Mouse (Mus musculus) ES-E14 (cell line): ENCODE data around the gene Dnajb14.

Experiments used
- HCFC1 ChIP-seq: IDR thresholded peaks from 2 replicates; pipeline ENCODE4 v1.6.1; 2012; ENCODE audit warnings: low read length, inconsistent platforms, borderline replicate concordance; ENCODE audit not compliant: insufficient read depth
- MAFK ChIP-seq: IDR thresholded peaks from 2 replicates; pipeline ENCODE4 v1.6.1; 2014; ENCODE audit warnings: mild to moderate bottlenecking, low read depth, low read length, inconsistent platforms; ENCODE audit not compliant: insufficient read depth
- ZC3H11A ChIP-seq: IDR thresholded peaks from 2 replicates; pipeline ENCODE4 v1.6.1; 2012; ENCODE audit warnings: low read depth, mild to moderate bottlenecking, inconsistent platforms, low read length, borderline replicate concordance
- ZNF384 ChIP-seq: IDR thresholded peaks from 2 replicates; pipeline ENCODE4 v1.6.1; 2012; ENCODE audit warnings: low read depth, low read length, inconsistent platforms

DNA sequence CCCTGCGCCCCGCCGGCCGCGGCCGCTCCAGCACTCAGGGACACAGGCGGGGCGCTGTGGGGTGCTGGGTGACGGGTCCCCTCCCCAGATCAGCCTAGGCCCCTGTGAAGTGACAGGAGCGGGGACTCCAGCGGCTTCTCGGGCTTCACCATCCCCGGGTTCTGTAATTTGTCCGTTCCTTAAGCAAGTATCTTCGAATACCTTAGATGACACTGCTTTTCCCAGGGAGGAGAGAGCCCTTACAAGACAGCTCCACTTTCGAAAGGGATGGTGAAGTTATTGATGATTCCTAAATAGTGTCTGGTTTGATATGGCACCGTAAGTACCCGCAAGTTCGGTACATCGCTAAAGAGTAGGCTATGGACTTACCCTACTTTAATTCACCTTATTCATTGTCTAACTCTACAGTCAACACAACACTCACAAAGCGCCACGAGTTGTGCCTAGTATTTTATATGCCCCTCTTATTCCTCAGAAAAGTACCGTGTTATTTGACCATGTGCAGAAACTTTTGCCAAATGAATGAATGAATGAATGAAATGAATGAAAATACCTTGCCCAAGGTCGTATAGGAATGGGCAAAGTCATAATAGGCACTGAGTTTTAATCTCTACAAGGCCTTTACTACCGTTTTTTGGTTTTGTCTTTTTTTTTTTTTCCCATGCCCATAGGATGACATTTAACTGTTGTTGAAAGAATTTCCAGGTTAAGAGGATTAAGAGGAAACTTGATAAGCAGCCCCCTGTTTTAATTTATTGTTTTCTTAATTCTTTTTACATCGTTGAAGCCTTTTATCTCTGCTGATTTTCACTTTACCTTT lies 829 bp downstream of the Dnajb14 start:
- no peak for TF ChIP-seq ZNF384
- no peak for TF ChIP-seq ZC3H11A
- no peak for TF ChIP-seq HCFC1
- no peak for TF ChIP-seq MAFK
